Mouse (Mus musculus) cerebellum, adult 2 months (tissue): ENCODE measurements at regions not wholly inside any gene's neighbourhood (a gene's known extent, or its start where the extent isn't known, plus 50 kb on each side); places are given as distances from the start of the nearest gene placed in this dataset.
A peak's percentile ranks its signal among the peaks of the same experiment; 100 is the strongest.
"Not testable (repeated sequence)": the region's sequence is repeated elsewhere in the genome, so short reads cannot be mapped to it uniquely, and the experiment has no call there.

ENCODE experiments used
- DNase-seq, 2 experiments: peaks; one replicate each; pipeline ENCODE4 v3.0.0; 2021
- H3K27ac ChIP-seq: fragments of 200-500 bp; 2 replicates; pipeline ENCODE4 v1.5.1; 2012; ENCODE audit warnings: low read length, control low read depth, inconsistent platforms; ENCODE audit not compliant: insufficient read depth
- H3K27me3 ChIP-seq: fragments of 200-500 bp; 2 replicates; pipeline ENCODE4 v1.6.1; 2012; ENCODE audit warnings: inconsistent platforms, mild to moderate bottlenecking, low read length, moderate library complexity; ENCODE audit not compliant: control insufficient read depth, insufficient read depth
- H3K4me1 ChIP-seq: fragments of 200-500 bp; 2 replicates; pipeline ENCODE4 v1.6.1; 2011; ENCODE audit warnings: low read length; ENCODE audit not compliant: control insufficient read depth, insufficient read depth
- H3K4me3 ChIP-seq: fragments of 200-500 bp; replicated peaks from 2 replicates; pipeline ENCODE3; 2011; ENCODE audit warnings: mild to moderate bottlenecking, low read depth, low read length, control low read depth; ENCODE audit not compliant: insufficient read depth
- CTCF ChIP-seq: fragments of 200-500 bp; IDR thresholded peaks from 2 replicates; pipeline ENCODE4 v1.5.1; 2011; ENCODE audit warnings: low read depth, mild to moderate bottlenecking, control low read depth, low read length, moderate library complexity, borderline replicate concordance; ENCODE audit not compliant: insufficient read depth
- POLR2A ChIP-seq: fragments of 200-500 bp; IDR thresholded peaks from 2 replicates; pipeline ENCODE4 v1.6.1; 2011; ENCODE audit warnings: low read length, control low read depth, borderline replicate concordance; ENCODE audit not compliant: insufficient read depth
- WGBS: fragments of 180-500 bp; shearing (Covaris S2); methylation state at CpG from one replicate; pipeline ENCODE4 v1.1.7; 2018; 5-methylcytosine and 5-hydroxymethylcytosine counted together

DNA sequence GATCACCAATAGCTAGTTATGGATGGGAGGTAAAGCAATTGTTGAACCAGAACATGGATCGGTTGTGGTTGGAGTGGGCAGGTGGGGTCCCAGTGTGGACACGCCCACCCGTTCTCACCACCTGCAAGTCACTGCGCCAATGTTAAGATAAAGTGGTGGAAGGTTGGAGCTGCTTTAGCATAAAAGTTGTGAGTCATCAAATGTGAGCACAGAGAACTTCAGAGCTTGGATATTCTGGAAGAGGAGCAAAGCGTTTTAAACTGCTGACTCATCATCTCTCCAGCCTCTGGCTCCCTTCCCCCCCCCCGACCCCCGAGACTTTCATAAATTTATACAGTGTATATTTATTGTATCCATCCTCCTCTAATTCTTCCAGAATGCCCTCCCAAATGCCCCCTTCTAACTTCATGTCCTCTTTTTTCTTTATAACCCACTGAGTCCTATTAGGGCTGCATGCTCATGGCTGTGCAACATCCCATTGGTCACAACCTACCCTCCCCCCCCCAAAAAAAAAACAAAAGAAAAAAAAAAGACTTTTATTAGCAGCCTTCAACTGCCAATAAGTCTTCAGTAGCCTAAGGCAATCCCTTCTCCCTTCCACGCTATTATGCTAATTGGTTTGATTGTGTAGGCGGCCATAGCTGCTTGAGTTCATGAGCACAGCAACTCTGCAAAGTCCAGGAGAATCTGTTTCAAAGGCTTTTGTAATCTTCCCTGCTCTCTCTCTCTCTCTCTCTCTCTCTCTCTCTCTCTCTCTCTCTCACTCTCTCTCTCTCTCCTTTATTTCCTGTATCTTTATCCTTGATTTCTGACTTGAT is 112.8 kb upstream of the Ppp6c start:
- TF ChIP-seq POLR2A (no peak), CTCF (no peak)
- WGBS, result 80% methylated on average over 9 of the region's 9 CpGs
- H3K4me3 ChIP-seq, result no peak overlapping the region
- no peaks in the 10 kb centered on the region for H3K4me1 ChIP-seq
- no peak overlapping the region for H3K27ac ChIP-seq
- no peak for DNase-seq
- H3K27me3 ChIP-seq, result no peaks in the 10 kb centered on the region

GRCm38 (mm10) chr2:39337524-39337923 is 111.3 kb upstream of the Ppp6c start:
- no peak overlapping the region for H3K4me3 ChIP-seq
- no peaks in the 10 kb centered on the region for H3K27me3 ChIP-seq
- TF ChIP-seq CTCF, result no peak
- no peak for TF ChIP-seq POLR2A
- no peak overlapping the region for H3K27ac ChIP-seq
- 20% methylated on average over 1 of the region's 1 CpGs for WGBS
- peak in 1 of 2 experiments; percentile 31 for DNase-seq
- no peaks in the 10 kb centered on the region for H3K4me1 ChIP-seq

DNA sequence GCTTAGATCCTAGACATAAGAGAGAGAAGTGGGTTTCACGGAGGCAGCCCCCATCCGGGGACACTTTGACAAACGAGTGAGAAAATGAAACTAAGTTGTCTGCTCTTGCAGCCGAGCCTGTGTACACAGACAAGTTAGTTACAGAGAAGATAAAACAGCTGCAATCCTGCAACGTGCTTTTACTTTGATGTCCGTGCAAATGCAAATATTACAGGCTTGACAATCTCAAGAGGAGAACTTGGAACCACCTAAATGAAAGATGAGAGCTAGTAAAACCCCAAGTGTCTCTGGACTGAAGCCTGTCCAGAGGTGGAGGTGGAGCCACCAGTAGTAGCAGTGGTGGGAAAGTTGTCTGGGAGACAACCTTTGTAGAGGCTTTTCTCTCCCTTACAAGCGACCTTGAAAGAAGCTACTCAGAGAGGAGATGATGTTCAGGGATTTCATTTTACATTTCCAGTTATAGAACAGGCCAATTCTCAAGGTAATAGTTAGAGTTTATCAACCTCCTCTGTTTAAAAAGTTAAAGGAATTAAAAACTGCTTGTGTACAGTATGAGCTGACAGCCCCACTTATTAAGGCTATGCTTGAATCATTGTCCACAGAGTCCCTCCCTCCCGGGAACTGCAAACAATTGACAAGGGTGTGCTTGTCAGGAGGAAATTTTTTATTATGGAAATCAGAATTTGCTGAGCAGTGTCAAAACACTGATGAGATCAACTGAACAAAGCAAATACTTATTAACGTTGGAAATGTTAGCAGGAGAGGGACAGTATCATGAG is 99.7 kb upstream of the Ppp6c start:
- Histone ChIP-seq H3K4me1 (no peaks in the 10 kb centered on the region), H3K4me3 (no peak overlapping the region), H3K27ac (no peak overlapping the region), H3K27me3 (no peaks in the 10 kb centered on the region)
- TF ChIP-seq CTCF (no peak), POLR2A (no peak)
- no peak for DNase-seq
- 34% methylated on average over 9 of the region's 9 CpGs for WGBS

GRCm38 (mm10) chr2:39325122-39325521 is 98.9 kb upstream of the Ppp6c start:
- H3K4me3 ChIP-seq, H3K27ac ChIP-seq, H3K27me3 ChIP-seq, H3K4me1 ChIP-seq, DNase-seq: not testable (repeated sequence)
- WGBS, result 78% methylated on average over 3 of the region's 3 CpGs

DNA sequence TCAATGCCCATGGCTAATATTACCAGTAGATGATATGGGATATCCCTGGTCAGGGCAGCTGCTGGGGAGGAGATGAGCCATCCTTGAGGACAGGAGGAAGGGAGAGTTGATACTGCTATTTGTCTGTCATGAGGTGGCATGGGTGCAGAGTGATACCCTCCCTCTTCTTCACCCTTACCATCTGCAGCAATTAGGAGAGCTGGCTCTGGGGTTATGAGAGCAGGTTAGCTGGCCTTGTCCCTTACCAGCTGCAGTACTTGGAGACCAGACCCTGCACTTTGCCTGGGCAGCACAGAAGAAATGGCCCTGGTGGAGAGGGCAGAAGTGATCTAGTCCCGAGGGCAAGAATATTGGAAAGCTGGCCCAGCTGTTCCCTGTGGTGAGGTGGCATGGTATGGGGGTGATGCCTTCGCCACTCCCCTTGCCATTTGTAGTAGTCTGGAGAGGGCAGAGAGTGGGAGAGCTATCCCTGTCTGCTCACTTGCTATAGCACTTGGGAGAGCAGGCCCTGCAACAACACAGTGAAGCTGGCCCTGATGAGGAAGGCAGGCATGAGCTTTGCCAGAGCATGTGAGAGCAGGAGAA is 73.6 kb upstream of the Ppp6c start:
- TF ChIP-seq POLR2A (no peak), CTCF (no peak)
- DNase-seq, result no peak
- WGBS, result 76% methylated on average over 2 of the region's 2 CpGs
- H3K4me3 ChIP-seq, result no peak overlapping the region
- no peaks in the 10 kb centered on the region for H3K27me3 ChIP-seq
- no peak overlapping the region for H3K27ac ChIP-seq
- H3K4me1 ChIP-seq, result no peaks in the 10 kb centered on the region

DNA sequence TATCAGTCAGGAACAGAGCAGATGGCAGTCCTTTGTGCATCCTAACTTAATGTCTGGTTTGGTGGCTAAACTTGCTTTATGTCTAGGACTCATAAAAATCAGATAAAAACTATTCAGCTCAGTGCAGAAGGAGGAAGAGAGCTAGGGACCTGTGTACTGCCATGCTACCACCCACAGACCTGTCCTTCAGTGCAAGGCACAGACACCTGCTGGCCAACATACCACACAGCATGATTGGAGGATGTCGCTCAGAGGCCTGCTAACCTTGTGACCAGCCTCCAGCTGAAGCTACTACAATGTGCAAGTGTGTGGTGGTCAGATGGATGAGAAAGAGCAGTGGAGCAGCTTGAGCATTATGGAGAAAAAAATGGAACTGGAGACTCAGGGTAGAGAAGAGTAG is 73.0 kb upstream of the Ppp6c start:
- no peaks in the 10 kb centered on the region for H3K27me3 ChIP-seq
- no peak for DNase-seq
- H3K27ac ChIP-seq, result no peak overlapping the region
- H3K4me3 ChIP-seq, result no peak overlapping the region
- TF ChIP-seq POLR2A (no peak), CTCF (no peak)
- WGBS, result 76% methylated on average over 1 of the region's 1 CpGs
- H3K4me1 ChIP-seq, result no peaks in the 10 kb centered on the region

DNA sequence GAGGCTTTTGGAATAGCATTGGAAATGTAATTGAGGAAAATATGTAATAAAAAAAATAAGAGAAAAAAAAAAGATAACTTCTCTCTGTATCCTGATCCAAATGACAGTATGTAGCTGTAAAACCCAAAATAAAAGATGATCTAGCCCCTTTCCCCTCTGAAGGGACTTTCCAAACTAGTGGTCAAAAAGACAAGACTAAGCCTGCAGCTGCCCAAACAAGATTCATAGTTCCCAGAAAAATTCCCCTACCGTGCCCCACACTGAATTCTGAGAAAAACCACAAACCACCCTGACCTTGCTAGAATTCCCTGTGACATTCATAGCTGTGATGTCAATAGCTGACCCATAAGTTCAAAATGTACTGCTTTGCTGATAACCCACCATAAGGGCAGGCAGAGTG is 69.2 kb upstream of the Ppp6c start:
- no peak overlapping the region for H3K4me3 ChIP-seq
- TF ChIP-seq POLR2A, result no peak
- no peak for TF ChIP-seq CTCF
- WGBS, result 98% methylated on average over 1 of the region's 1 CpGs

DNA sequence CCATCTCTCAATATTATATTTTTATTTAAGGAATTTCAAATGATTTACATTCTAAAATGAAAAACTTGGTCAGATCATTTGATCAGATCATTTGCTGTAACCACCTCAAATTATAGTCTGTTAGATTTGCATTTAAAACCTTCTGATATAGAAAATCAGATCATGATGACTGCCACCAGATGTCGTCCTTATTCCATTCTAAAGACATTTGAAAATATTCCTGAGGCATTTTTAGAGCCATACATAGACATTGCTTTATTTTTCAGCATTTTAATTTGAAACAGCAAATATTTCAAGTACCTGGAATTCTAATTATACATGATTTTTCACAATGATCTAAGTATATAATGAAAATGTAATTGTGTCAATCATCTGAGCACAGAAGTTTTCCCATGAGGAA is 52.0 kb upstream of the Ppp6c start:
- WGBS, result 45% methylated on average over 1 of the region's 1 CpGs
- no peaks in the 10 kb centered on the region for H3K4me1 ChIP-seq
- TF ChIP-seq POLR2A, result no peak
- no peak for TF ChIP-seq CTCF
- H3K4me3 ChIP-seq, result no peak overlapping the region
- no peaks in the 10 kb centered on the region for H3K27me3 ChIP-seq
- no peak for DNase-seq
- no peak overlapping the region for H3K27ac ChIP-seq

More for the DNA sequence above, 69.2 kb upstream of the Ppp6c start:
- Histone ChIP-seq H3K4me1 (no peaks in the 10 kb centered on the region), H3K27me3 (no peaks in the 10 kb centered on the region), H3K27ac (no peak overlapping the region)
- no peak for DNase-seq
